Mouse (Mus musculus) urinary bladder, postnatal 4 days (tissue): ENCODE measurements at regions not wholly inside any gene's neighbourhood (a gene's known extent, or its start where the extent isn't known, plus 50 kb on each side); places are given as distances from the start of the nearest gene placed in this dataset.

ENCODE experiments used
- DNase-seq, 2 experiments: peaks; one replicate each; pipeline ENCODE4 v3.0.0; 2021 to 2022; ENCODE audit warnings: low spot score in 2 of 2

DNA sequence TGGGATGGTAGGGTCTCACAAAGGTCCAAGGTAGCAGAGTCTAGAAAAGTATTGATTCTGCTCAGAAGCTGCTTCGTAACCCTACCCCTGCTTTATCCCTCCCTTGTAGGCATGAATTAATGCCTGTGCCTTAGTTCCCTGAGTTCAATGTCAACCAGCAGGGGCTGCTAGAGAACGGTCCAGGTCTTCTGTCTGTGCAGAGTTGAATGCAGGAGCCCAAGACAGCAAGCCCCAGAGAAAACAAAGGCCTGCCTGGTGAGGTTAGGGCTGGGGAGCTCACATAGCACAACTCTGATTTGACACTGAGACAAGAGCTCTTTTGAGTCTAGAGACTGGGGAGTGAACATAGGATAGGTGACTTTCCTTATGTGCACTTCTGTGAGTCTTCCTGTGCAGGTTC lies 56.6 kb downstream of the Olig3 start:
- no peak for DNase-seq

- DNase-seq, result no peak
These were observed 57.6 kb downstream of the Olig3 start for GRCm38 (mm10) chr10:19413935-19414334.

GRCm38 (mm10) chr10:19414834-19415233 lies 58.5 kb downstream of the Olig3 start:
- no peak for DNase-seq

DNA sequence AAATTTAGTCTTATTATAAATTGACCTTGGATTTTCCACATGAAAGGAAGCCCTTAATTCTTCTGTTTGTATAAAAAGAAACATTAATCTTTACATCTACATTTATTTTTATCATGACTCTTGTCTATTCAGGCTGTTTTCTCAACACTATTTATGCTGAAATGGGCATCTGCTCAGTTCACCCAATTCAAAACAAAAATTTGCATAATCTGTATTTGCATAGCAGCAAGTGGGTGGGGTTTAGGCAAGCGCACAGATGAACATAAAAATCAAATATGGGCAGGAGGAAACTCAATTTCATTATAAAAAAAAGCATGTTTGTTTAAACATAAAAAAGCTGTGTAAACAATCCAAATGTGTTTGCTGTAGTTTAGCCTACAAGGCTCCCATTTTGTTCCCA lies 67.7 kb downstream of the Olig3 start:
- no peak for DNase-seq

DNA sequence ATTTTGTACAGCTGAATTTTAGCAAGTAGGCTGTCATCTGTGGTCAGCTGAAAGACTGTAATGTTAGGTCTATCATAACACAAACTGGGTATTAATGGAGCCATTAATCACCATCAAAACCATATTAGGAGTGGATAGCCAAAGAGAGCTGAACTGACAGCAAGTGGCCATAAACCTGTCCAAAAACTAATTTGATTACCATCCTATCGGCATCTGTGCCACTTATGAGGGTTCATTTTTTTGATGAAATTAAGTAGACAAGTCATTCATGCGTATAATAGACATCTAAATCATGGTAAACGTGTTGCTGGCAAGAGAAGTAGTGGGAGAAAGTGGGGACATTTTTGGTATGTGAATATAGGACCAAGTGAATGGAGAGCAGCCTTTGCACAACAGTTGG lies 68.6 kb downstream of the Olig3 start:
- DNase-seq, result no peak

GRCm38 (mm10) chr10:19426835-19427234 lies 70.5 kb downstream of the Olig3 start:
- no peak for DNase-seq

DNA sequence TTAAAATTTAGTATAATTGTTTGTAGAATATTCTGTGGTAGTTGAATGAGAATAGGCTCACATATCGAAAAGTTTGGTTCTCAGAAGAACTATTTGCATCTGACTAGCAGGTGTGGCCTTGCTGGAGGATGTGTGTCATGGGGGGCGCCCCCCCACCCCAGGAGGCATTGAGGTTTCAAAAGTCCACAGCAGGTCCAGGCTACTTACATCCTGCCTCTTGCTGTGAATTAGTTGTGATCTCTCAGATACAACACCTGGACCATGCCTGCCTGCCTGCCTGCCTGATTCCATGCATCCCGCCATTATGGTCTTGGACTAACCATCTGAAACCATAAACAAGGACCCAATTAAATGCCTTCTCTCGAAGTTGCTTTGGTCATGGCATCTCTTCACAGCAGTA lies 76.2 kb downstream of the Olig3 start:
- no peak for DNase-seq

DNA sequence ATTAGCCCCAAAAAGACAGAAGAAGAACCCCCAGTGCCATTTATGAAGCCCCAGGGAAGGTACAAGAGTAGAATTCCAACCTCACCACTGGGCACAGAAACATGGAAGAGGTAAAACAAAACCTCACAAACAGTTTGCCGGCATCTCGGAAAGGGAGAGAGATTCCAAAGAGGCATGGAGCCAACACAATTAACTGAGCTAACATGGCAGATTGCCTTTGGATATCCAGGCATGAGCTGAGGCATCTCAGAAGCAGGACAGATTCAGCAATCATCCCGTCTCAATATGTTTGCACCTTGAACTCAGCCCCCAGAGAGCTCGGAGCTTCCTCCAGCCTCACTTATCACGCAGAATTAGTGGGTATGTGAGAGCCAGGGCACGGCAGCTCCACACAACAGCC lies 78.3 kb downstream of the Olig3 start:
- no peak for DNase-seq

- DNase-seq, result no peak
These were observed 85.5 kb downstream of the Olig3 start for GRCm38 (mm10) chr10:19441807-19442206.

GRCm38 (mm10) chr10:19443516-19443915 lies 87.2 kb downstream of the Olig3 start:
- no peak for DNase-seq

GRCm38 (mm10) chr10:19448838-19449559 lies 92.7 kb downstream of the Olig3 start:
- no peak for DNase-seq

DNA sequence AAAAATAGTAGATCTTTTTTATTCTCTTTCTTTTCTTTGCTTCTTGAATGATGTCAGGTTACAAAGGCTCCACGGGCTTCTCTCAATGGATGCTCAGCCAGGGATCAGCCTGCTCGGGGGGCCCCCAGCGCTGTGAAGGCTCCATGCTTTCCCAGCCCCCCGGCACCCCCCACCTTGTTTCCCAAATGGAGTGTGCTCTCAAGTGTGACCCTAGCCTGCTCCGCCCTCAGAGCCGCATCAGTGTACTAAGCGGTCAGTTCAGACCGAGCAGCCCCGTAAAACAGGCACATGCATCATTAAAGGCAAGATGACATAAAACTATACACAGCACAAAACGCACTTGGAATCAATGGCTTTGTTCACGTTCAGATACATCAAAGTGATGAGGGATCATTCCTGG lies 102.7 kb downstream of the Olig3 start:
- DNase-seq, result no peak

- DNase-seq, result no peak
These were observed 103.4 kb downstream of the Olig3 start for GRCm38 (mm10) chr10:19459709-19460108.

GRCm38 (mm10) chr10:19460164-19460563 lies 103.8 kb downstream of the Olig3 start:
- DNase-seq, result no peak

DNA sequence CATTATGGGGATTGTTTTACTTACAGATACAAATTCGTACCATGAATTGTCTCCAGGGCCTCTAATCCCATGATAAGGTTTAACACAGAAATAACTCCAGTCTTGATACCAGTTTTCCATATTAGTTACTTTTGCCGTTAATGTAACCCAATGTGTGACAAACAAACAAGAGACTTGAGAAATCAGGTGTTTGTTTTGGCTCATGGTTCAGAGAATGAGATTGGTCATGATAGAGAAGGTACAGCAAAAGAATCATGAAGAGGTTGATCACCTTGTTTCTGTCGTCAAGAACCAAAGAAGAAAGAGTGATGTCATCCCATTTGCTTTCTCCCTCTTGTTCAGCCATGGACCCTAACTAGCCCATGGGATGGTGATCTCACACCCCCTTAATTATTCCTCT lies 107.5 kb downstream of the Olig3 start:
- DNase-seq, result no peak

DNA sequence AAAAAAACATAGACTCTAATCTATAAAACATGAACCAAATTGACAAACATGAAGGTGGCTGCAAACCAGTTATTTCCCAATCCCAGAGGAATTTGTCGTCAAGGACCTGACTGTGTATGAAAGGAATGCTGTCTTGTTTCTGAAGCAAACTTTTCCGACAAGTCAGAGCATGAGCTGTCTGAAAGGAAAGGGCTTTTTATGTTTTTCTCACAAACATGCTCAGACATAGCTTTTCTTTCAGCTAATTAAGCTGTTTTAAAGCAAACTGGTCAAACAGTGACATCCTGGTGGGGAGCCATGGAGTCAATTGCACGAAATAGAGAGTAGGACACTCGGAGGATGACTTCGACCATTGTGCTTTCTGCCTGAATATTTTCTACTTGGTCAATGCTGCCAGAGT lies 108.2 kb downstream of the Olig3 start:
- no peak for DNase-seq

DNA sequence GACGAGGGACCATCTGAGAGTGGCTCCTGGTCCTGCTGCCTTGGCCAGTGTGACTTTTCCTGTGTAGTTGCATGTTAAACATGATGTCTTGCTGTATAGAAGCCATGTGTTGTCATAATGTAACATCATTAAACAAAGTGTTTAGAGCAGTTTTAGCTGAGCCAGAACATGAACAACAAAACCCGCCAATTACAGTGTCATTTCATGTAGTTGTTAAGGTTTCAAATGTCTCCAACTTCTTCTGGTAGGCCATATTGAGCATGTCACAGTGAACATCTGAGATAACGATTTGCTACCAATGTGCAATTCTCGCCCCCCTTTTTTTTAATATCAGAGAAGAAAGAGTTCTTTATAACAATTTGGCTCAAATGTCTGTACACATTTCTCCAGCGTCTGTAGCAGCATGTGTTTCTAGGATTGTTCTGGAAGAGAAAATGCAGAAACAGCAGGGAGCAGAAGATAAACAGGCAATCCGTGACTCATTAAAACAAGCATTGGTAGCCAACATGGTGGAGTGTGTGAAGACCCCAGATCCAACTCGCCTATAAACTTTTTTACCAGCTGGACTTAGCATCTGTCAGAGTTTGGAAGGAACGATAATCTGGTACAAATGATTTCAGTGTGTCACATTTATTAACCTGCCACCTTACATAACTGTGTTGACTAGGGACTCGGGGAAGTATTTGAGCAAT lies 115.2 kb downstream of the Olig3 start:
- no peak for DNase-seq

GRCm38 (mm10) chr10:19472066-19472465 lies 115.7 kb downstream of the Olig3 start:
- DNase-seq, result no peak

GRCm38 (mm10) chr10:19472949-19473535 lies 116.7 kb downstream of the Olig3 start:
- DNase-seq, result no peak

- DNase-seq, result no peak
These were observed 106.1 kb upstream of the Ifngr1 start for GRCm38 (mm10) chr10:19485537-19486135.

DNA sequence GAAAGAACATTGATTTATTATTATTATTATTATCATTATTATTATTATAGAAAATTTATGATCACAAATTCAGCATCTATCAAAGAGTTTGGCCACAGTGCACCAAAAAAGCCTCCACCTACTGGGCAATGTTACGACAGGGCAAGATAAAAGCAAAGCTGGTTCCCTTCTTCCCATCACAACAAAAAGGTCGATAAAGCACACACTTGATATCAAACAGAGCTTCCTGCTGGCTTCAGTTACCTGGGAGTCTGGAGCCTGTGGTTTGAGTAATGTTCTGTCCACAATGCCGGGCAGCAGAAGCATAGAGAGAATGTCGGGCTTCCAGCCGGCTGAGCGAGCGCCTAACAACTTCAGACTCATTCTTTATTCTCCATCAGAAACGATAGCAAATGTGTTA lies 101.2 kb upstream of the Ifngr1 start:
- DNase-seq, result no peak

DNA sequence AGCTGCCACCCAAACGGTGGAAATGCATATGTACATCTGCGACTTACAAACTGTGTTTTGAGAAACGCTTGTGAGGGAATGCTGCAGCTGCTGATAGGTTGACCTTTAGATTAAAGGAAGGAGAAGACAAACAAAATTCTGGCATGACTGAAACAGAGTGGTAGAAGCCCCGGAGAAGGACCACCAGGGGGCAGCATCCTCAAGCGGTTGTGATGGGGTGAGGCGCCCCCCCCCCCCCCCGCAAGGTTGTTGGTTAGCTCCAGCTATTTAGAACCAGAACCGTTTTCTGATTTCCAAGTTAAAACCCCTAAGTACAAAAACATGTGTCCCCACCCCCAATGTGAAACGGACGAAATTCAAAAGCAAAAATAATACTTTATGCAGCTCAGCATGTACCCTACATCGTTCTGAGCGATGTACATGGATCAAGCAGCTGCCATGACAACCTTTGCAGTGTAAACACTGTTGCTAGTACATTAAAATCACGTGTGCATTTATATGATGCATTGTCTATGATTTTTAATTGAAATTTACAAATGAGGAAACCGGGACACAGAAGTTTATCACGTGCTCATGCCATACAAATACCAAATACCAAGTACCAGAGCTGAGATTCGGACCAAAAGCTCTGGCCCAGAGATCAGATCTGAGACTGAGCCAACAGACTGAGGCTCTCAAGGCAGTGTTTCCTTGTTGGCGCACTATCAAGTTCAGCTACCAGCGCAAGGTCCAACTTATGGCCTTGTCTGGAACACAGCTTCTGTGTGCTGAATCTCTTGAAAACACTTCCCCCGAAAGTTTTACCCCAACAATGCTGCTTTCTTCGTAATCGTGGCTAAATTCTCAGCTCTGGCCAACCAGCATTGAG lies 100.0 kb upstream of the Ifngr1 start:
- DNase-seq, result peak in 1 of 2 experiments; percentile 74
